Mouse (Mus musculus) testis, adult 2 months (tissue): ENCODE measurements around the gene Gng7.

Source experiments
- CTCF ChIP-seq: fragments of 200-500 bp; IDR thresholded peaks from 2 replicates; pipeline ENCODE4 v1.5.1; 2012; ENCODE audit warnings: low read depth, mild to moderate bottlenecking, inconsistent platforms, low read length, moderate library complexity; ENCODE audit not compliant: control insufficient read depth, insufficient read depth, insufficient replicate concordance
- POLR2A ChIP-seq: fragments of 200-500 bp; IDR thresholded peaks from 2 replicates; pipeline ENCODE4 v1.6.1; 2012; ENCODE audit warnings: low read depth, mild to moderate bottlenecking, inconsistent platforms, low read length, moderate library complexity; ENCODE audit not compliant: control insufficient read depth

DNA sequence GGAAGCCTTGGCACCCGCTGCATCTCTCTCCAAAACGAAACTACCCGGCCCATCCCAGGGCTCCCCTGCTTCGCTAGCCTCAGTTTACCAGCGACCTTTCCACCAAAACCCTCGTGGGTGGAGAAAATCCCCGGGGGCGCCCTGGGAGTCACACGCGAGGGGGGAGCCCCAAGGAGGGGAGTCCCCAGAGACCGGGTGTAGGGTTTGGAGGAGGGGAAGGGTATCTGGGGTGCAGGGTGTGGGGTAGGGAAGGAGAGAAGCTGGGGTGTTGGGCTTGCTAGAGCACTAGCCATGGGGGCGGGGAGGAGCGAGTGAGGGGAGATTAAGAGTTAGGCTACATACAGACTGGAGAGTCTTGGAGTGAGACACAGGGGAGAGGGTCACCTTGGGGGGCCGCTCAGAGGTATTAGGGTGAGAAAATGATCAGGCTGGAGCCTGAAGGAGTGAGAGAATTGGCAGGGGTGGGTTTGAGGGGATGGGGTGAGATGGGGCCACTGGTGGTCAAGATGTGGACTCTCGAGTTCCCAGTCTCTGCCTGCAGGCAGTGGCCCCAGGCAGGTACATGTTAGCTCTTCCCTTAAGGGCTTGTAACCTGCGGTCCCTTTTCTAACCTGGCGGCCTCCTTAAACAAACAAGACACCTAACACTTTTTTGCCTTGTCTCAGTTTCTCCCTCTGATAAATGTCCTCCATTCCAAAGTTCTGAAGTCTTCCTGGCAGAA, 81.9 kb downstream of the Gng7 start:
- no peak for TF ChIP-seq CTCF
- TF ChIP-seq POLR2A, result no peak
